21 mouse cellular contexts compared by ENCODE assay signal in genomic region chr5:5692167-5692738, GRCm38 (mm10). TPM values are rescaled to one million over a fixed set of nuclear protein-coding genes. Genes with fewer than 3 reads are reported as not detected.
DNase-seq lines count a peak whose midpoint lies in the region; ATAC-seq and TF ChIP-seq lines count a peak whose summit lies in the region.
"Had no signal": no experiment of that assay in that cellular context is flagged by ENCODE, and none has a peak within 500 bp of the region (broad histone marks: within the 10 kb centered on the region; RNA-seq: fewer than 3 reads in every experiment).

No protein-coding gene starts in this region.

- 0 out of 2 replicates have a peak overlapping the region, but pooled peaks have one; percentile 86 for H3K4me2 ChIP-seq in heart, embryonic 13.5 days
- H3K4me2 ChIP-seq in kidney, embryonic 16.5 days (replicated peaks; ENCODE audit: low read depth, low read length): peak overlapping the region; percentile 86
- peak overlapping the region; percentile 81 for H3K4me2 ChIP-seq in neural tube, embryonic 15.5 days
- H3K4me2 ChIP-seq in myocyte (ENCODE audit: low read depth): peak overlapping the region; percentile 87

- H3K79me2 ChIP-seq in myocyte (ENCODE audit: control insufficient read depth, insufficient read depth): peaks cover 40% of the 10 kb centered on the region

- DNase-seq in heart, adult 9 months (ENCODE audit: low spot score in 2 of 2): no peak
- DNase-seq in kidney, postnatal 4 days: no peak
- no peak for DNase-seq in neural tube, embryonic 10.5 days (ENCODE audit: extremely low spot score, low spot score)
- DNase-seq in ovary, postnatal 36 days (ENCODE audit: low spot score): no peak
- DNase-seq: adrenal gland, adult 2 months; B cell, adult 2 months; cerebellum, adult 2 months; cerebellum, postnatal 36 days; gastrocnemius, postnatal 25 days; heart, adult 2 months; lung, adult 18-20 months; lung, postnatal 36 days; retina, postnatal 1 day; thymus, postnatal 14 days had no signal

- ATAC-seq in heart, embryonic 13.5 days (ENCODE audit: extremely low read depth, insufficient number of reproducible peaks, low FRiP score, low TSS enrichment): no peak
- ATAC-seq in kidney, embryonic 16.5 days (ENCODE audit: low FRiP score, low TSS enrichment): no peak
- ATAC-seq in neural tube, embryonic 15.5 days (ENCODE audit: low FRiP score): no peak
- ATAC-seq: inflammation-experienced regulatory T-cells, adult 6 months had no signal

- no peaks in the 10 kb centered on the region for H3K9me3 ChIP-seq in heart, embryonic 13.5 days
- H3K9me3 ChIP-seq in kidney, embryonic 16.5 days (ENCODE audit: low read length): no peaks in the 10 kb centered on the region
- H3K9me3 ChIP-seq in neural tube, embryonic 15.5 days (replicated peaks): no peaks in the 10 kb centered on the region
- H3K9me3 ChIP-seq: embryonic facial prominence, embryonic 15.5 days had no signal

- no peak for TF ChIP-seq POLR2A in myocyte (IDR thresholded peaks at IDR 0.05; ENCODE audit: insufficient read length, low read depth)

- H3K27ac ChIP-seq in heart, embryonic 13.5 days (replicated peaks): no peak overlapping the region
- H3K27ac ChIP-seq in kidney, embryonic 16.5 days (ENCODE audit: low read length): no peak overlapping the region
- no peak overlapping the region for H3K27ac ChIP-seq in neural tube, embryonic 15.5 days (replicated peaks)
- H3K27ac ChIP-seq: embryonic facial prominence, embryonic 15.5 days; heart, adult 2 months; limb, embryonic 12.5 days had no signal

- no peaks in the 10 kb centered on the region for H3K36me3 ChIP-seq in heart, embryonic 13.5 days
- H3K36me3 ChIP-seq in kidney, embryonic 16.5 days (ENCODE audit: insufficient read depth, low read length): no peaks in the 10 kb centered on the region
- H3K36me3 ChIP-seq in neural tube, embryonic 15.5 days: no peaks in the 10 kb centered on the region
- H3K36me3 ChIP-seq in myocyte (ENCODE audit: control insufficient read depth, insufficient read depth): no peaks in the 10 kb centered on the region
- H3K36me3 ChIP-seq: embryonic facial prominence, embryonic 15.5 days; limb, embryonic 12.5 days had no signal

- H3ac ChIP-seq in myocyte (ENCODE audit: control insufficient read depth, insufficient read length): no peak overlapping the region

- no peak overlapping the region for H3K9ac ChIP-seq in heart, embryonic 13.5 days
- H3K9ac ChIP-seq in kidney, embryonic 16.5 days (replicated peaks; ENCODE audit: low read length): no peak overlapping the region
- H3K9ac ChIP-seq in neural tube, embryonic 15.5 days (replicated peaks): no peak overlapping the region
- H3K9ac ChIP-seq: embryonic facial prominence, embryonic 15.5 days; limb, embryonic 12.5 days had no signal

- H3K4me3 ChIP-seq in heart, embryonic 13.5 days: no peak overlapping the region
- peak overlapping the region; percentile 81 for H3K4me3 ChIP-seq in kidney, embryonic 16.5 days (ENCODE audit: low read length)
- H3K4me3 ChIP-seq in neural tube, embryonic 15.5 days (replicated peaks): 0 out of 2 replicates have a peak overlapping the region, but pooled peaks have one; percentile 0
- peak overlapping the region; percentile 73 for H3K4me3 ChIP-seq in myocyte
- H3K4me3 ChIP-seq: heart, adult 2 months had no signal

- 47% methylated on average over 4 of the region's 4 CpGs for WGBS in heart, embryonic 13.5 days
- 65% methylated on average over 4 of the region's 4 CpGs for WGBS in kidney, embryonic 16.5 days
- WGBS in neural tube, embryonic 15.5 days: 60% methylated on average over 4 of the region's 4 CpGs

- H3K4me1 ChIP-seq in heart, embryonic 13.5 days: peaks cover 18% of the 10 kb centered on the region
- peaks cover 16% of the 10 kb centered on the region for H3K4me1 ChIP-seq in kidney, embryonic 16.5 days (ENCODE audit: insufficient read depth, low read length)
- peaks cover 14% of the 10 kb centered on the region; the same call in 1 of the 2 replicates for H3K4me1 ChIP-seq in neural tube, embryonic 15.5 days
- H3K4me1 ChIP-seq: embryonic facial prominence, embryonic 15.5 days had no signal

- no peaks in the 10 kb centered on the region; the same call in 1 of the 2 replicates for H3K27me3 ChIP-seq in heart, embryonic 13.5 days (replicated peaks)
- H3K27me3 ChIP-seq in kidney, embryonic 16.5 days (ENCODE audit: insufficient read depth, low read length): no peaks in the 10 kb centered on the region
- H3K27me3 ChIP-seq in neural tube, embryonic 15.5 days (replicated peaks): no peaks in the 10 kb centered on the region
- no peaks in the 10 kb centered on the region for H3K27me3 ChIP-seq in myocyte (ENCODE audit: control insufficient read depth, insufficient read depth, insufficient read length)
- H3K27me3 ChIP-seq: embryonic facial prominence, embryonic 15.5 days; limb, embryonic 12.5 days had no signal

TF ChIP-seq in myocyte, 11 proteins besides CTCF, POLR2A, EP300 and RAD21:
- TF ChIP-seq MYOD1 (IDR thresholded peaks at IDR 0.05; ENCODE audit: control insufficient read depth in 1 of 3, insufficient read length in 2 of 3, low read depth in 2 of 3) (no peak), REST (IDR thresholded peaks at IDR 0.05; ENCODE audit: insufficient read depth, insufficient read length) (no peak), MYOG (IDR thresholded peaks at IDR 0.05; ENCODE audit: control insufficient read depth in 1 of 3, insufficient read depth in 1 of 3, insufficient read length in 2 of 3, low read depth in 2 of 3) (no peak), USF1 (IDR thresholded peaks at IDR 0.05; ENCODE audit: low read depth) (no peak), TCF3 (IDR thresholded peaks at IDR 0.05; ENCODE audit: insufficient read length, low read depth) (no peak), TCF12 (IDR thresholded peaks at IDR 0.05; ENCODE audit: insufficient read depth, poor library complexity, severe bottlenecking) (no peak), E2F4 (IDR thresholded peaks at IDR 0.05; ENCODE audit: insufficient read depth) (no peak), POLR2AphosphoS2 (IDR thresholded peaks at IDR 0.05; ENCODE audit: insufficient read length, low read depth) (no peak), SRF (IDR thresholded peaks at IDR 0.05; ENCODE audit: control insufficient read depth, insufficient read length, low read depth) (no peak), CEBPB (IDR thresholded peaks at IDR 0.05; ENCODE audit: insufficient read depth, poor library complexity, severe bottlenecking) (no peak)
TF ChIP-seq in myocyte: peak in this region for 0.

RNA-seq across cellular contexts. Expression of gene Steap2, which starts 2.1 kb away (rescaled TPM):
- polyA plus RNA-seq in heart, embryonic 13.5 days (2015; fragmentation: Nextera tagmentation; extraction: Ambion mirVana): 2.8 and 2.9 TPM in 2 replicates
- 25.8 and 29.1 TPM in 2 replicates for polyA plus RNA-seq in kidney, embryonic 16.5 days (2015; fragmentation: Nextera tagmentation; extraction: Ambion mirVana)
- 6.8 and 6.9 TPM in 2 replicates for polyA plus RNA-seq in neural tube, embryonic 15.5 days (2015; fragmentation: Nextera tagmentation; extraction: Ambion mirVana)
- 15.5 TPM for polyA plus RNA-seq in myocyte (2012; fragmentation: generic; extraction: Trizol)

RNA-seq across cellular contexts. Expression of gene Cfap69, which starts 28.2 kb away (rescaled TPM):
- polyA plus RNA-seq in heart, embryonic 13.5 days (2015; fragmentation: Nextera tagmentation; extraction: Ambion mirVana): 0.78 and 1.4 TPM in 2 replicates
- polyA plus RNA-seq in kidney, embryonic 16.5 days (2015; fragmentation: Nextera tagmentation; extraction: Ambion mirVana): 2.8 and 4.2 TPM in 2 replicates
- polyA plus RNA-seq in neural tube, embryonic 15.5 days (2015; fragmentation: Nextera tagmentation; extraction: Ambion mirVana): 8.3 and 8.6 TPM in 2 replicates
- polyA plus RNA-seq in myocyte (2012; fragmentation: generic; extraction: Trizol): 2.3 TPM
- polyA plus RNA-seq: inflammation-experienced regulatory T-cells, adult 6 months had no signal

RNA-seq across cellular contexts. Expression of gene Steap1, which starts 56.9 kb away (rescaled TPM):
- 2.4 and 2.5 TPM in 2 replicates for polyA plus RNA-seq in heart, embryonic 13.5 days (2015; fragmentation: Nextera tagmentation; extraction: Ambion mirVana)
- 13.2 and 13.6 TPM in 2 replicates for polyA plus RNA-seq in kidney, embryonic 16.5 days (2015; fragmentation: Nextera tagmentation; extraction: Ambion mirVana)
- 1.5 and 1.6 TPM in 2 replicates for polyA plus RNA-seq in neural tube, embryonic 15.5 days (2015; fragmentation: Nextera tagmentation; extraction: Ambion mirVana)
- 90.3 TPM for polyA plus RNA-seq in myocyte (2012; fragmentation: generic; extraction: Trizol)
- polyA plus RNA-seq: inflammation-experienced regulatory T-cells, adult 6 months had no signal
